Mouse (Mus musculus): Measurements from ENCODE around the gene Mageb2. TPM values are rescaled to one million over a fixed set of nuclear protein-coding genes. Genes with fewer than 3 reads are reported as not detected.

Gene Mageb2
- polyA plus RNA-seq (2017; shearing (Covaris generic)) = not detected

GRCm38 (mm10) chrX:91331390-91331789, at the start of gene Mageb2:
TSS of gene Mageb2 (plus strand) at chrX:91331690.

Other genes with a start within 250 kb of the Mageb2 start
- gene Gm5072, start 60.8 kb downstream of the Mageb2 start, polyA plus RNA-seq (2017; shearing (Covaris generic)) = not detected
- not detected for gene Gm8914, start 148.4 kb downstream of the Mageb2 start, polyA plus RNA-seq (2017; shearing (Covaris generic))
- gene 1700084M14Rik, start 244.2 kb downstream of the Mageb2 start, polyA plus RNA-seq (2017; shearing (Covaris generic)) = not detected